Mouse (Mus musculus) megakaryocyte, adult 5-6 weeks (primary cell): Measurements from ENCODE around the gene Lypd6b. TPM values are rescaled to one million over a fixed set of nuclear protein-coding genes. Genes with fewer than 3 reads are reported as not detected.

Experiments used
- ATAC-seq: 2 replicates; pipeline ENCODE4 v1.8.0; 2016; ENCODE audit warnings: mild to moderate bottlenecking, inconsistent platforms; ENCODE audit not compliant: poor library complexity, severe bottlenecking
- total RNA-seq, 2 experiments: library from RNA; stranded (forward) in 1 of 2; stranded (reverse) in 1 of 2; fragments of 153-499, 151-499 nt in 1 of 2; fragments of 221-1000, 200-1000 nt in 1 of 2; gene quantifications; 2 replicates each; pipeline versions ENCODE4 v1.2.3 to v1.2.4; 2015 to 2017

Gene Lypd6b
- total RNA-seq, 2 experiments from 2014 or later = 0.09 to 0.26 TPM

- ATAC-seq = no peak
Measured at GRCm38 (mm10) chr2:49861658-49862057, 74.2 kb downstream of the Lypd6b start.

GRCm38 (mm10) chr2:49868116-49868858 lies 80.8 kb downstream of the Lypd6b start:
- ATAC-seq = peak; percentile 49; the same call in 1 of the 2 replicates

- no peak for ATAC-seq
Measured at GRCm38 (mm10) chr2:49869044-49869443, 81.6 kb downstream of the Lypd6b start.

DNA sequence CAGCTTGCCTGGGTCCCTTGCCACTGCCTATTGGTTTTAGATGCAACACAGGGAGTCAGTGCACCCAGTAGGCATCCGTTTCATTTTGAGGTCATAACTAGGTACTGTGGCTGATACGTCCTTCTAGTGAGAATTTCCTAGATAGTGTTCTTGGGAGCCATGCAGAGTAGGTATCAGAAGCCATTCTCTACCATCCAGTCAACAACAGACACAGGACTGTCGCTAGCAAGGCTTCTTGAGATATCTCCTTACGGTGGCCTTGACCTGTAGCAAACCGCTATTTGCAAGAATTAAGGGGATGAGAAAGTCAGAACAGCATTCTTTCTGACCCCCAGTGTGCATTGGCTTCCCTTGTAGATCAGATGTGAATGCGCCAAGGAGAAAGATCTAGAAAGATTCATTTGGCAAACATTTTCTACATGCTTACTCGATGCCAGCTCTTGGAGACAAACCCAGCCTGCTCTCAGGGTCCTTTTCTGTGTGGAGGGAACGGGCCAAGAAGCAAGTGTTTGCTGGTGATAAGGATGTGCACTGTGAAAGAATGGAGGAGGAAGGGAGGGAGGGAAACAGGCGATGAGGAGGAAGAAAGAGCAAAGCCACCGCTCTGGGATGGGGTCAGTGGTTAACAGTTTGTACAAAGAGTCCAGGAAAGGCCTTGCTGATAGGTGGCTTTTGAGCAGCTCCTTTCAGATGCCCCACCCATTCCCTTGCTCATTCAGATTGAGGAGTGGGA lies 82.5 kb downstream of the Lypd6b start:
- no peak for ATAC-seq

- ATAC-seq = no peak
Measured at GRCm38 (mm10) chr2:49871012-49871411, 83.5 kb downstream of the Lypd6b start.

GRCm38 (mm10) chr2:49880507-49880906 lies 93.0 kb downstream of the Lypd6b start:
- 0 out of 2 replicates have a peak, but pooled peaks have one; percentile 22 for ATAC-seq

DNA sequence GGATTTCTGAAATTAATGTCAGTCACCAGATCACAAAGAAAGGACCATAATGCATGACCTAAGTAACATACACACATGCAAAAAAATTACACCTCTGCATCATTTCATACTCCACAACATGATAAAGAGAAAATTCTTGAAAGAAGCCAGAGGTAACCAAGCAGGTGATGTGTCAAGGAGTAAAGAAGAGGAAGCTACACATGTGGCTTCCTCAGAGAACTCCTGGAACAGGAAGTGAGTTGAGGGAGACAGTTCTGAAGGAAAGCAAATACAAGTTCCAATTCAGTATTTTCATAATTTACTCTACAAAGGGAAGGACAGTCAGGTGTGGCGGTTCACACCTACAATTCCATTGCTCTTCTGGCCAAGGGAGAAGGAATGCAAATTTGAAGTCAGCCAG lies 93.5 kb downstream of the Lypd6b start:
- ATAC-seq = 0 out of 2 replicates have a peak, but pooled peaks have one; percentile 48

- ATAC-seq = no peak
Measured at GRCm38 (mm10) chr2:49882461-49882860, 95.0 kb downstream of the Lypd6b start.

GRCm38 (mm10) chr2:49883990-49884389 lies 96.5 kb downstream of the Lypd6b start:
- no peak for ATAC-seq

DNA sequence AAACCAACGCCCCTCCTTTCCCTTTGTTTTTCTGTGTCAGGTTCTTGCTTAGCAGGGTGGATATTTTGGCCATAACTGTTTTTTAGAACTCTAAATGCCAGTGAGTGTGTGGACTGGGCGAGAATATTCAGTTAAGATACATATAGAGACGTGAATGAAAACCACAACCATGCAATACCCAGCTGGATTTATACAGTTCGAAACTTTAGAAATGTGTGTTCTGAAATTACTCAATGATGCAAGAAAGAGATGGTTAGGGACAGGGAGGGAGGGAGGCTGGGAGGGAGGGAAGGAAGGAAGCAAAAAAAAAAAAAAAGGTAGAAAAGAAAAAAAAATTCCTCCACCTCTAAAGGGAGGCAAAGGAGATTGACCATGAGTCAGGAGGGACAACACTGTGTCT lies 98.7 kb downstream of the Lypd6b start:
- no peak for ATAC-seq

GRCm38 (mm10) chr2:49888346-49888745 lies 100.9 kb downstream of the Lypd6b start:
- no peak for ATAC-seq

- ATAC-seq = no peak
Measured at GRCm38 (mm10) chr2:49890727-49891126, 103.2 kb downstream of the Lypd6b start.

DNA sequence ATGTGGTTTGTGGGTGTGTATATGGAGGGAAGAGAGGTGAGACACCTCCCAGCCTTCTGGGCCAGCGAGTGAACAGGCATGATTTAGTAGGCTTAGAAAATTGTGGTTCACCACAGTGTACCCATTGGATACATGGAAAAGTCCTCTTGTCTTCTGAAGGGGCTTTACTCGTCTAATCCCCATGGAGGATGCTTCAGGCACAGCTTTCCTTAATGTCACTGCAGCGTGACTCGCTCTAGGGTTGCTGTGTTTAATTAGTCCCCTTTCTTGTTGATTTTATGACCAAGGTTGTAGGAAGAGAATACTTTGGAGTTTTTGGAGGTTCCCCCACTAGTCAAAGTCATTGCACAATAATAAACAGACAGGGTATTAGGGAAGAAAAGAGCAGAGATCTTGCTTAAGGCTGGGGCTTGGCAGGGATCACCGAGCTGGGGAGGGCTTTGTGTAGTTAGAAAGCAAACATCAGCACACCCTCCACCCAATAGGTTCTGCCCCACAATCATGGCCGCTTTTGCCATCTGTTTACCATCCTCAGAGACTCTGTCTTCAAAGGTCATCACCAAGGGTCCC lies 122.4 kb downstream of the Lypd6b start:
- ATAC-seq = no peak

- ATAC-seq = no peak
Measured at GRCm38 (mm10) chr2:49911296-49912034, 124.0 kb downstream of the Lypd6b start.

DNA sequence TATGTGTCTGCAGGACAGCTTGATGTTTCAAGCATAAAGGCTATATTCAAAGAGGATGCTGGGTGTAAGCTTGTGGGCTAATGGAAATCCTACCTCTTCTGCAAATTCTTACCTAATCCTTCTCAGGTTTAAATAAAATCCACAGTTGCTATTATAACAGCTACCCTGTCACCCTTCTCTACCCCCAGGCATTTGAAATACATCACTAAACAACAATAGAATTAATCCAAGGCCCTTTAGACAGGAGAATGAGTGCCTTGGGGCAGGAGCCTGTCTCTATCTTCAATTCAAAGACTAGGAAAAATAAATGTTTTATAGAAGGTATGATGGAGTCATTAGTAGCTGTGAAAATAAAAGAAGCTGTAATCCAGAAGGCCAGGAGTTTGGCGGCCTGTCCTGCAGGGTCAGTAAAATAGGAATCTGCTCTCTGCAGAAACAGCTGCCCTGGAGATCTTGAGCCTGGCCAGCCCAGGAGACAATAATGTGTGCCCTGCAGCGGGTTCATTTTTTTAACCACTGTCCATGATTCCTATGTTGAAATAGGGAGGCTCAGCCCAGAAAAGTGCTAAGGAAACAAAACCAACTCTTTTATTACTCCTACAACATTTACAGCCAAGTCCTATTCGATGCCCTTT lies 124.9 kb downstream of the Lypd6b start:
- no peak for ATAC-seq

GRCm38 (mm10) chr2:49917489-49917888 lies 130.0 kb downstream of the Lypd6b start:
- ATAC-seq = no peak

DNA sequence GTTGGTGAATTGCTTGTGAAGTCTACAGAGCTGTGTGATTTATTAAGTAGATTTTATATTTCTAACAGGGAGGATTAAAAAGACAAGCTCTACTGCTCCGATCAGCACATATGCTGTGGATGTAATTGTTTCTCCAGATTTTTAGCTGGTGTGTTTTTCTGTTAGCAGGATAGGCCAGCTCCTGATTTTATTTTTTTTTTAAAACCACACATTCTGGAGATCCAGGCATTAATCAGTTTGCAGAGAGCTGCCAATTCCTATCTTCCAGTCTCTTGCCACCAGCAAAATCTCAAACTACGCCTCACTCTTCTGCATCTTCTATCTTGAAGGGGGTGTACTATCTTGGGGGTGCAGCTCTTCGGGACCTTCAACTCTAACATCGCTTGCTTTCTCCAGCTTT lies 130.6 kb downstream of the Lypd6b start:
- ATAC-seq = no peak

DNA sequence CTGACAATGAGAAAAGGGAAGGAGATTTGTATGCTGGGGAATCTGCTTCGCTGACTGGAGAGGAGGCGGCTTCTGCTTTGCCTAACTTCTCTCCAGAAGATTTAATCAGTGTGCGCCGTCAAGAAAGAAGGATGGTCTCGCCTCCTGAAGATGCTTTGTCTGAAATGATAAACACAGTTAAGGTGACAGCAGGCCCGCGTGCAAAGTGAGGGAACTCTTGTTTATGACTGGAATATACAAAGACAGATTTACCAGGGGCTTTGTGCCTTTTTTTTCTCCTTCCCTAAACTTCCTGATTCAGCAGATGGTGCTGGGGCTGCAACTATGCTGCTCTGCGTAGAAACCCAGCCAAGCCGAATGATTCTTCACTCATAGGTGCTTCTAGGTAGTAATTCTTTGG lies 131.2 kb downstream of the Lypd6b start:
- no peak for ATAC-seq

DNA sequence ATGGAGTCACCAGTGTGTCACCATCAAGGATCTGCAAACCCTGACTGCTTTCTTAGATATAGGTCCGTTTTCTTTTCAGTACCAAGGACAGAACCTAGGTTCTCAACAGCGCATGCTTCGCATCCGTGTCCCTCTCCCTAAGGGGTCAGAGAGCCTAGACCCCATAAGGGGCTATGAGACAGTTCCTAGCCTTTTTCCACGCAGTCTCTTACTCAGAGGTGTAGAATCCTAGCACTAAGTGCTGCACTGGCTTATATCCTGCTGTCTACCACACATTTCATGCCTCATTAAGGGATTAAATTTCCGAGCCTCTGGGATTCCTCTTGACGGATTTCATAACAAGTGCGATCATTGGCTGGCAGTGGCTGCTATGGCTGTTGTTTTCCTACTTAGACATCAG lies 134.5 kb downstream of the Lypd6b start:
- ATAC-seq = no peak

- ATAC-seq = peak; percentile 72
Measured at GRCm38 (mm10) chr2:49922810-49923209, 135.3 kb downstream of the Lypd6b start.

DNA sequence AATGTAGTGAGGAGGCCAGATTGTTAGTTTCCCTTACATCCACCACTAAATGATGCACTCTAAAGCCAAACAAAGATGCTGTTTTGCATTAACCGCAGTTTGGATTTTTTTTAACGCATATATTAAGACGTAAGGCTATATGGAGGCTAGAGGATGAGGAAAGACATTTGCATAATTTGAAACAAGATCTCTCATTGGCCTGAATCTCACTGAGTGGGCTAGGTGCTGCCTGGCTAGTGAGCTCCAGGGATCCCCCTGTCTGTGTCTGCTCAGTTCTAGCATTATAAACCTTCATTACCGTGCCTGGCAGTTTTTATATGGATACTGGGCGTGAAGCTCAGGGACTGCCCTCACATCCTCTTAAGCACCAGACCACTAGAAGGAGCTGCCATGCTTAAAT lies 138.7 kb downstream of the Lypd6b start:
- no peak for ATAC-seq
